Mouse (Mus musculus): ENCODE results near the gene Zbtb8os.
"Not testable (repeated sequence)": the region's sequence is repeated elsewhere in the genome, so short reads cannot be mapped to it uniquely, and the experiment has no call there.

Zbtb8os gene

GRCm38 (mm10) chr4:129332846-129333245, 2.6 kb upstream of the Zbtb8os start:
- DNase-seq (ENCODE audit: low spot score in 2 of 2) = no peak

GRCm38 (mm10) chr4:129334677-129335215, 749 bp upstream of the Zbtb8os start:
- DNase-seq (ENCODE audit: low spot score in 2 of 2) = peak in 1 of 2 experiments; percentile 52

- DNase-seq (ENCODE audit: low spot score in 2 of 2) = no peak
Observed at GRCm38 (mm10) chr4:129336291-129336690, 796 bp downstream of the Zbtb8os start.

DNA sequence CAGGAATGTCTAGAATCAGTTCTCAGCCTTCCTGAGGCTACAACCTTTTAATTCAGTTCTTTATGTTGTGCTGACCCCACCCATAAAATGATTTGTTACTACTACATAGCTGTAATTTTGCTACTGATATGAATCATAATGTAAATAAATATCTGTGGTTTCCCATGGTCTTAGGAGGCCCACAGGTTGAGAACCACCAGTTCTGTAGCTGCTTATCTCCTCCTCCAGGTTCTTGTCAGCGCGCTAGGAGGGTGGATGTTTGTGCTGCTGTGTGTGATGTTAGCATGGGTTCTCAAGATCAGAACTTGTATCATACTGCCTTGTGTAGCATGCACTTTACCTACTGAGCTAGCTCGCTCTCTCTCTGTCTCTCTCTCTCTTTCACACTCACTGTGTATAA, 4.2 kb downstream of the Zbtb8os start:
- no peak for DNase-seq (ENCODE audit: low spot score in 2 of 2)

DNA sequence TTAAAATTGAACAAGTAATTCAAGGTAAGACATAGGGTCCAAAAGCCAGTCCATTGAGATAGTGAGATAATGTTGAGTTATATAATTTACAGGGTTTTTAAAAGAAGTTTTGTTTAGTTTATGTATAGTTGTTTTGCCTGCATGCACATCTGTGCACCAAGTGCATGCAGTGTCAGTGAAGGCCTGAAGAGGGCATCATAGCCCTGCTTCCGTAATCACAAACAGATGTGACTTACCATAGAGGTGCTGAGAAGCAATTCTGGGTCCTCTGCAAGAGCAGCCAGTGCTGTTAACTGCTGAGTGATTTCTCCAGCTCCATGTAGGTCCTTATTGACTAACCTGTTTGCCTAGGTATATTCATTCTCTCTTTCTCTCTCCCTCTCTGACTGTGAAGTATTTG, 6.4 kb downstream of the Zbtb8os start:
- DNase-seq (ENCODE audit: low spot score in 2 of 2) = no peak

DNA sequence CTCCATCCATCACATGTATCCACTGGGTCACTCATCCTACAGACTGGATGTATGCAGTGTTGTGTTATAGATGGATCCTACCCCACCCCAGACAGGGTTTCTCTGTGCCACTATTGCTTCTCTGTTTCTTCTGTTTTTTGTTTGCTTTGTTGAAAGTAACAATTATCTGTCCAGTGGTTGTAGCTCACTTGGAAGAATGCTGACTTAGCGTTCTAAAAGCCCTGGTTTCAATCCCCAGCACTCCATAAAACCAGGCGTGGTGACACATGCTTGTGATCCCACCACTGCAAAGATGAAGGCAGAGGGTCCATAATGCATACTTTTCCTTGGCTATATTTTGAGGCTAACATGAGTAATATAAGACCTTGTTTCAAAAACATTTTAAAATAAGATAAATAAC, 7.2 kb downstream of the Zbtb8os start:
- DNase-seq (ENCODE audit: low spot score in 2 of 2) = no peak

DNA sequence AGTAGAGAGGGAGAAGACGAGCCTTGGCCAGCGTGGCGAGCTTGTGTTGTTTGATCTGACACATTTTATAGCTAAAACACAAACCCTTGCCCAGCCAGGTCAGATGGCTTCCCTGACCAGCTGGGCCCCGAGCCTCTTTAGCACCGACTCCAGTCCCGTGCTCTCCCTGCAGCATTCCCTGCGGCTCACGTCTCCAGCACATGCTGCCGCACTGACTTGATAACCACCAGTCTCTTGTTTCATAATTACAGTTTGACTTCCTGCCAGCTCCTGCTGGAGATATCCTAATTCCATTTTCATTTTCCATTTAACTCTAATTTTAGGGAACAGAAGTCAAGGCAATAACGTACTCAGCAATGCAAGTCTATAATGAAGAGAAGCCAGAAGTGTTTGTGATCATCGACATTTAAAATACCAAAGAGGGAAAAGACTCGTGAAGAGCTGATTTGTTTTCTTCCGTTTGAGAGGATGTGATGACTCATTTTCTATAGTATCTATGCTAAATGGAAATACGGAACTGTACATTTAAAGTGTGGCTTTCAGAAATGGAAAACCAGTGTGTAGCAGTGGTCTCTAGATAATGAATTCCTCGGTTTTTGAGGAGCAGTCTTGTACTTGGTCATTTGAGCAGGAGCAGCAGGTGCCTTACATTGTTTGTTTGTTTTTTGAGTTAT, 11.1 kb downstream of the Zbtb8os start:
- DNase-seq (ENCODE audit: low spot score in 2 of 2) = peak; percentile 16 to 26

GRCm38 (mm10) chr4:129350644-129351043, 15.1 kb downstream of the Zbtb8os start:
- DNase-seq (ENCODE audit: low spot score in 2 of 2) = peak; percentile 21 to 61

- DNase-seq (ENCODE audit: low spot score in 2 of 2) = peak; percentile 24 to 27
Observed at GRCm38 (mm10) chr4:129351111-129351510, 15.6 kb downstream of the Zbtb8os start.

GRCm38 (mm10) chr4:129353176-129353575, 17.7 kb downstream of the Zbtb8os start:
- DNase-seq (ENCODE audit: low spot score in 2 of 2) = no peak

- peak in 1 of 2 experiments; percentile 7 for DNase-seq (ENCODE audit: low spot score in 2 of 2)
Observed at GRCm38 (mm10) chr4:129354236-129354635, 18.7 kb downstream of the Zbtb8os start.

DNA sequence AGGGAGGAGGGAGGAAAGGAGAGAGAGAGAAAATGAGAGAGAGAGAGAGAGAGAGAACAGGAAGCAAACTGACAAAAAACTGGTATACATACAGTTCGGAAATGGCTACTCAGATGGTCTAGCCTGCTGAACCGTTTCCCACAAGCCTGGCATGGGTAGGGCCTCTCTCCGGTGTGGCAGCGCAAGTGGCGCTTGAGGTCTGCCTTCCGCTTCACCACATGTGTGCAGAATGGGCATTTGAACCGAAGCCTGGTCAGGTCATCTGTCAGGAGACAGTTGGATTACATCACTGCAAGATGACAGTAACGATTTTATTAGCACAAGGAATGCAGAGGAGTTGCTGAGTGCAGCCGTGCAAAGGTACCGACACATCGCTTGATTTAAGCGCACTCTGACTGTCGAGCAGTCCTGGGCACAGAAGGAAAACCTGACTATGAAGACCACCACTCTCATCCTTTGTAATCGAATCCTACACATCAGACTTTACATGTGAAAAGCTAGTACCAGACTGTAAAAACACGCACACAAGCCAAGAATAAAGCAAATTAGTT, 22.2 kb downstream of the Zbtb8os start:
- DNase-seq (ENCODE audit: low spot score in 2 of 2) = no peak

GRCm38 (mm10) chr4:129362238-129362637, 26.7 kb downstream of the Zbtb8os start:
- not testable (repeated sequence) for DNase-seq (ENCODE audit: low spot score in 2 of 2)

- DNase-seq (ENCODE audit: low spot score in 2 of 2) = no peak
Observed at GRCm38 (mm10) chr4:129362771-129363170, 27.3 kb downstream of the Zbtb8os start.

DNA sequence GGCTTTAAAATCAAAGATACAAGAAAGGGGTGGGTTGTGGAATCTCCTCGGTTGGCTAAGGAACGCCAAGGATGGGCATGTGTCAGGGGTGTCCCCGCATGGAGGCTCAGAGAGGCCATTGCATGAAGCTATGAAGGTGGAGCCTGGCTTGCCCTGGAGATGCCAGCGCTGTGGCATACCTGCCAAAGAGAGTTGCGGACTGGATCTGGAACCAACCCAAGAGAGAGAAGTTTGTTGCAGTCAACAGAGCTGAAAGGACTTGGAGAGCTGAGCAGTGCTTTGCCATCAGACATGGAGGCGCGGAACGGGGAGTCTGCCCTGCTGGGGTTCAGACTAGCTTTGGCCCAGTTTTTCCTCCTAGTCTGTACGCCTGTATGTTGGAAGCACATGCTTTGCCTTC, 28.0 kb downstream of the Zbtb8os start:
- no peak for DNase-seq (ENCODE audit: low spot score in 2 of 2)

DNA sequence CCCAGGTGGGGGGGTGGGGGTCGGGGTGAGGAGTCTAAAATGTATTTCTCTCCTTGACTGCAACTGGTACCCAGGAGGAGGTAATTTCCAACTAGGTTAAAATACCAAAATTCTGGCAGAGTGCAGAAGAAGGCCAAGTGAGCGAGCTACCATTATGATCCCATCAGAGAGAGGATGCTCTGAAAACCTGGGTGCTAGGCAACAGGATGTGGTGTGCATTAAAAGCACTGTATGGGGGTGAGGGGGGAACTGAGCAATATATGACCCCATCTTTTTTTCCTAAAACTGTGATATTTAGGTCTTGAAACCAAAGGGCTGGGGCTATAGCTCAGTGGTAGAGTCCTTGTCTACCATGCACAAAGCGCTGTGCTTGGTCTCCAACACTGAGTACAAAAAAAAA, 28.9 kb downstream of the Zbtb8os start:
- no peak for DNase-seq (ENCODE audit: low spot score in 2 of 2)

DNA sequence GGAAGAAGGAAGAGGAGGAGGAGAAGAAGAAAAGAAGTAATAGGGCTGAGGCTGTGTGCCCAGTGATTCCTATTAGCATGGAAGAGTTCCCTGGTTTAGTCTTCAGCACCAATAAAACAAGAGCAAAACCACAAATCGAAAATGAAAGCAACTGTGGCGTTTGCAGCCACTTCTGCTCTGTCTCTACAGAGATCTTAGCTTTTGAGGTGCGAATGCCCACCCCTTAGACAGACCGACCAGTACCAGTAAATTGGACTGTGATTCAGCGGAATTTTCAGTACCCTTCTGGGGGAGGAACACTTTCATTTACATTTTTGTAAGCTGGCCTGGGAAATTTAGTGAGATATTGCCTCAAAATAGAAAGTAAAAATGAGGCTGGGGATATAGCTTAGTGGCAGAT, 29.7 kb downstream of the Zbtb8os start:
- no peak for DNase-seq (ENCODE audit: low spot score in 2 of 2)

DNA sequence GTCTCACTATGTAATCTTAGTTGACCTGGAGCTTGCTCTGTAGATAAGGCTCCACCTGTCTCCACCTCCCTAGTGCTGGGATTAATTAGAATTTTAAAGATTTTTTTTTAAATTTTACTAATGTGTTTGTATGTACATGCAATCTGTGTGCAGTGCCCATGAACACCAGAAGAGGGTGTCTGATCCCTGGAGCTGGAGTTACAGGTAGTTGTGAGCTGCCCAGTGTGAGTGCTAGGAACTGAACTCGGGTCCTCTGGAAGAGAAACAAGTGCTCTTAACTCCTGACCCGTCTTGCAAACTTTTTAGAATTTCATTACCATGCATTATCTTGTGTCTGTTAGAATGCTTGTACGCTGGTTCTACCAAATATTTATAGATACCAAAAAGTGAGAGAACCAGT, 35.9 kb downstream of the Zbtb8os start:
- no peak for DNase-seq (ENCODE audit: low spot score in 2 of 2)

DNA sequence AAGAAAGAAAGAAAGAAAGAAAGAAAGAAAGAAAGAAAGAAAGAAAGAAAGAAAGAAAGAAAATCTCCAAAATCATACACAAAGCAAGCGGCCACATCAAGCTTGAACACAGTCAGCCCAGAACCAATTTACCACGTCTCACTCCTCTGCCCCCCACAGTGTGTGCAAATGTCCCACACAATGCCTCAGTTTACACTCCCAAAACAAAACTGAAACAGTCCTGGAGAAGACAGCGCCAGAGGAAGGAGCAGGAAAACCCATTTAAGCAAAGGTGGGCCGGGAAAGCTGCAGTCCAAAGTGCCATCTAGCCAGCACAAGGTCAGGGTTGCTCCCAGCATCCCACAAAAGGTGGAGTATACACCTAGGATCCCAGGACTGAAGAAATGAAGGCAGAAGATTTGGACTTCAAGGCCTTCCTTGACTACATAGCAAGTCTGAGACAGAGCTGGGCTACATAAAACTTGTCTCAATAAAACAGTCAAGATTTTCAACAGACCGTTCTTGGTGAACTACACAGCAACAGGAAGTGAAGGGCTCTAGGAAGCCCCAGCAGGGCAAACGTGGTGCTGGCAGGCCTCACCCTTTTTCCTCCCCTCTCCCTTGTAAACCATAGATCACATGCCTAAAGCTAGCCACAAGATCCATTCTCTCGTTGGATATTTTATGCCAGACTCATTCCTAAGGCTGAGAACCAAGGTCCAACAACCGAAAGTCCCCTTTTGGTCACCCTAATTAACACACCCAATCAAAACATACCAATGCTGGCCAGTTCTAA, 37.9 kb downstream of the Zbtb8os start:
- no peak for DNase-seq (ENCODE audit: low spot score in 2 of 2)

- no peak for DNase-seq (ENCODE audit: low spot score in 2 of 2)
Observed at GRCm38 (mm10) chr4:129374219-129374755, 38.8 kb downstream of the Zbtb8os start.

DNA sequence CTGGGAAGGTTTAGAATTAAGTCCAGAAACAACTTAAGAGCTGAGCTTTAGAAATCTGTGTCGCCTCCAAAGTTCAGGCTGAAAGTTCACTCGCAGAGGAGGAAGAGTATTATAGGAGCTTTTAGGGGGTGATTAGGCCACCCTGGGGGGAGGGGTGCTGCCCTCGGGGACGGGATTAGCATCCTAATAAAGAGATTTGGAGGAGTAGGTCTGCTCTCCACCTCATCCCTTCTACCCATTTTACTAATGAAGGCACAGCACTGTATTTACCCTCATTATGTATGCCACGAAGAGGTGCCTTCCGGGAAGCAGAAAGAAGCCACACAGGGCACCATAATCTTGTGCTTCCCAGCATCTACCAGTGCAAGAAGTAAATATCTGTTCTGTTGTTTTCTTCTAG, 39.5 kb downstream of the Zbtb8os start:
- DNase-seq (ENCODE audit: low spot score in 2 of 2) = no peak

DNA sequence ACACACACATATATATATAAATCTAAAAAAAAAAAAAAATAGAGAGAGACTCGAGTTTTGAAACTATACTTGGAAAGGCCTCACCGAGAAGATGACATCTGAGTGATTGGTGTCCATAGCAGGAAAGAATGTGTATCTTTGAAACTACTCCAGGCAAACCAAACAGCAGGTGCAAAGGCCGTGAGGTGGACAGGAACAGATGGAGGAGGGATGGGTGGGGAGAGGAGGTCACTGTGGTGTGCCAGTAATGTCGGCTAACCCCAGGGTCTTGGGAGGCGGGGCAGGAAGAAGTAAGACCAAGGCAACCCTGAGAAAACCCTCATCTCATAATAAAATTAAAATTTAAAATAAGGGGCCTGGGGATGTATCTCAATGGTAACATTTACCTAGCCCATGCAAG, 40.3 kb downstream of the Zbtb8os start:
- DNase-seq (ENCODE audit: low spot score in 2 of 2) = no peak
